Mouse (Mus musculus) forebrain, embryonic 15.5 days (tissue): ENCODE measurements around the gene Nol3. TPM values are rescaled to one million over a fixed set of nuclear protein-coding genes. Genes with fewer than 3 reads are reported as not detected.
A peak's percentile ranks its signal among the peaks of the same experiment; 100 is the strongest.
"Not testable (repeated sequence)": the region's sequence is repeated elsewhere in the genome, so short reads cannot be mapped to it uniquely, and the experiment has no call there.

Source experiments
- ATAC-seq: fragments of 200-750 bp; cut with Nextera tagmentation; replicated peaks from 2 replicates; pipeline ENCODE4 v1.8.0; 2017; ENCODE audit warnings: mild to moderate bottlenecking, moderate TSS enrichment, moderate library complexity
- H3K27ac ChIP-seq: fragments of 300-500 bp; sonication (generic); replicated peaks from 2 replicates; pipeline ENCODE4 v1.5.1; 2015; ENCODE audit warnings: mild to moderate bottlenecking, inconsistent platforms
- H3K27me3 ChIP-seq: fragments of 300-500 bp; sonication (generic); 2 replicates; pipeline ENCODE4 v1.6.1; 2015; ENCODE audit warnings: inconsistent platforms
- H3K36me3 ChIP-seq: fragments of 300-500 bp; sonication (generic); 2 replicates; pipeline ENCODE4 v1.6.1; 2015; ENCODE audit warnings: mild to moderate bottlenecking, inconsistent platforms
- H3K4me1 ChIP-seq: fragments of 300-500 bp; sonication (generic); 2 replicates; pipeline ENCODE4 v1.6.1; 2015; ENCODE audit warnings: inconsistent platforms
- H3K4me2 ChIP-seq: fragments of 300-500 bp; sonication (generic); replicated peaks from 2 replicates; pipeline ENCODE4 v1.6.1; 2015; ENCODE audit warnings: mild to moderate bottlenecking, inconsistent platforms
- H3K4me3 ChIP-seq: fragments of 300-500 bp; sonication (generic); 2 replicates; pipeline ENCODE4 v1.5.1; 2015; ENCODE audit warnings: mild to moderate bottlenecking, inconsistent platforms
- H3K9ac ChIP-seq: fragments of 300-500 bp; sonication (generic); replicated peaks from 2 replicates; pipeline ENCODE4 v1.6.1; 2015; ENCODE audit warnings: mild to moderate bottlenecking, inconsistent platforms
- H3K9me3 ChIP-seq: fragments of 300-500 bp; sonication (generic); 2 replicates; pipeline ENCODE4 v1.6.1; 2016; ENCODE audit warnings: inconsistent platforms
- WGBS: fragments of 180-500 bp; shearing (Covaris S2); methylation state at CpG from one replicate; pipeline ENCODE4 v1.1.7; 2015; ENCODE audit warnings: mixed read lengths; 5-methylcytosine and 5-hydroxymethylcytosine counted together
- polyA plus RNA-seq: library from polyadenylated mRNA; unstranded; fragments of >200 nt; fragmentation: Nextera tagmentation; extraction: Ambion mirVana; gene quantifications from 2 replicates; pipeline ENCODE4 v1.2.1, GENCODE M21; 2015

The Nol3 gene
- 2.0 and 2.2 TPM in 2 replicates for polyA plus RNA-seq

GRCm38 (mm10) chr8:105275840-105276239 lies at the start of gene Nol3:
Gene Nol3 (plus strand): TSS chr8:105276140.
- 0 out of 2 replicates have a peak, but pooled peaks cover 8% of the 10 kb centered on the region for H3K36me3 ChIP-seq
- no peaks in the 10 kb centered on the region for H3K9me3 ChIP-seq
- peaks cover 73% of the 10 kb centered on the region for H3K27me3 ChIP-seq
- peak within 1 kb of the TSS; percentile 42 for H3K4me3 ChIP-seq
- H3K27ac ChIP-seq: no peak within 1 kb of the TSS
- ATAC-seq: no peak
- H3K9ac ChIP-seq: peak within 1 kb of the TSS; percentile 46
- peak within 1 kb of the TSS; percentile 67 for H3K4me2 ChIP-seq
- 2% methylated on average over 10 of the region's 10 CpGs for WGBS
- peaks cover 26% of the 10 kb centered on the region for H3K4me1 ChIP-seq

GRCm38 (mm10) chr8:105231503-105232320 lies 44.2 kb upstream of the Nol3 start:
- no peaks in the 10 kb centered on the region for H3K27me3 ChIP-seq
- no peaks in the 10 kb centered on the region for H3K9me3 ChIP-seq
- WGBS: 88% methylated on average over 12 of the region's 12 CpGs
- ATAC-seq: no peak
- peaks cover 6% of the 10 kb centered on the region for H3K4me1 ChIP-seq
- H3K4me3 ChIP-seq: no peak overlapping the region
- no peak overlapping the region for H3K9ac ChIP-seq
- H3K36me3 ChIP-seq: peaks cover 12% of the 10 kb centered on the region
- no peak overlapping the region for H3K4me2 ChIP-seq
- no peak overlapping the region for H3K27ac ChIP-seq

- not testable (repeated sequence) for H3K4me2 ChIP-seq, ATAC-seq, H3K4me3 ChIP-seq, H3K27me3 ChIP-seq, H3K9me3 ChIP-seq, H3K4me1 ChIP-seq, H3K27ac ChIP-seq, H3K9ac ChIP-seq
- 94% methylated on average over 4 of the region's 4 CpGs for WGBS
- H3K36me3 ChIP-seq: peaks cover 12% of the 10 kb centered on the region
Measured at GRCm38 (mm10) chr8:105232321-105232693, 43.6 kb upstream of the Nol3 start.

- peaks cover 12% of the 10 kb centered on the region for H3K36me3 ChIP-seq
- H3K27ac ChIP-seq: no peak overlapping the region
- H3K4me2 ChIP-seq: no peak overlapping the region
- H3K27me3 ChIP-seq: no peaks in the 10 kb centered on the region
- ATAC-seq: no peak
- no peaks in the 10 kb centered on the region for H3K4me1 ChIP-seq
- no peak overlapping the region for H3K9ac ChIP-seq
- no peaks in the 10 kb centered on the region for H3K9me3 ChIP-seq
- 70% methylated on average over 1 of the region's 1 CpGs for WGBS
- H3K4me3 ChIP-seq: no peak overlapping the region
Measured at GRCm38 (mm10) chr8:105233126-105233935, 42.6 kb upstream of the Nol3 start.

- no peaks in the 10 kb centered on the region for H3K27me3 ChIP-seq
- peaks cover 27% of the 10 kb centered on the region for H3K36me3 ChIP-seq
- no peak overlapping the region for H3K4me3 ChIP-seq
- ATAC-seq: no peak
- H3K4me1 ChIP-seq: no peaks in the 10 kb centered on the region
- no peak overlapping the region for H3K27ac ChIP-seq
- no peak overlapping the region for H3K9ac ChIP-seq
- WGBS: 91% methylated on average over 1 of the region's 1 CpGs
- H3K4me2 ChIP-seq: no peak overlapping the region
- no peaks in the 10 kb centered on the region for H3K9me3 ChIP-seq
Measured at GRCm38 (mm10) chr8:105235206-105235605, 40.7 kb upstream of the Nol3 start.

GRCm38 (mm10) chr8:105237442-105238142 lies 38.3 kb upstream of the Nol3 start:
- no peak overlapping the region for H3K9ac ChIP-seq
- 90% methylated on average over 14 of the region's 14 CpGs for WGBS
- H3K4me1 ChIP-seq: no peaks in the 10 kb centered on the region
- no peak overlapping the region for H3K4me2 ChIP-seq
- no peaks in the 10 kb centered on the region for H3K27me3 ChIP-seq
- H3K36me3 ChIP-seq: peaks cover 42% of the 10 kb centered on the region
- H3K9me3 ChIP-seq: no peaks in the 10 kb centered on the region
- no peak overlapping the region for H3K27ac ChIP-seq
- ATAC-seq: no peak
- H3K4me3 ChIP-seq: no peak overlapping the region

- Histone ChIP-seq H3K4me2 (no peak overlapping the region), H3K9ac (no peak overlapping the region), H3K27me3 (no peaks in the 10 kb centered on the region), H3K4me3 (no peak overlapping the region), H3K27ac (no peak overlapping the region), H3K4me1 (no peaks in the 10 kb centered on the region), H3K36me3 (peaks cover 37% of the 10 kb centered on the region), H3K9me3 (no peaks in the 10 kb centered on the region)
- 98% methylated on average over 7 of the region's 7 CpGs for WGBS
- no peak for ATAC-seq
Measured at GRCm38 (mm10) chr8:105241016-105241415, 34.9 kb upstream of the Nol3 start.

- no peak overlapping the region for H3K9ac ChIP-seq
- no peak overlapping the region for H3K4me2 ChIP-seq
- no peak overlapping the region for H3K27ac ChIP-seq
- H3K27me3 ChIP-seq: peaks cover 17% of the 10 kb centered on the region
- H3K4me3 ChIP-seq: no peak overlapping the region
- peaks cover 14% of the 10 kb centered on the region for H3K4me1 ChIP-seq
- 93% methylated on average over 6 of the region's 6 CpGs for WGBS
- H3K36me3 ChIP-seq: peaks cover 44% of the 10 kb centered on the region
- H3K9me3 ChIP-seq: no peaks in the 10 kb centered on the region
- ATAC-seq: no peak
Measured at GRCm38 (mm10) chr8:105251954-105252353, 24.0 kb upstream of the Nol3 start.

- Histone ChIP-seq H3K9me3 (no peaks in the 10 kb centered on the region), H3K4me2 (no peak overlapping the region), H3K36me3 (peaks cover 41% of the 10 kb centered on the region), H3K27me3 (peaks cover 18% of the 10 kb centered on the region), H3K4me1 (peaks cover 14% of the 10 kb centered on the region), H3K27ac (no peak overlapping the region), H3K4me3 (no peak overlapping the region), H3K9ac (no peak overlapping the region)
- ATAC-seq: no peak
- WGBS: 88% methylated on average over 10 of the region's 10 CpGs
Measured at GRCm38 (mm10) chr8:105252680-105253537, 23.0 kb upstream of the Nol3 start.

- H3K9ac ChIP-seq: 0 out of 2 replicates have a peak overlapping the region, but pooled peaks have one; percentile 6
- H3K4me1 ChIP-seq: peaks cover 17% of the 10 kb centered on the region
- 28% methylated on average over 20 of the region's 20 CpGs for WGBS
- H3K36me3 ChIP-seq: peaks cover 32% of the 10 kb centered on the region
- H3K9me3 ChIP-seq: no peaks in the 10 kb centered on the region
- H3K4me2 ChIP-seq: peak overlapping the region; percentile 99
- peak overlapping the region; percentile 70 for H3K4me3 ChIP-seq
- H3K27me3 ChIP-seq: peaks cover 27% of the 10 kb centered on the region
- H3K27ac ChIP-seq: no peak overlapping the region
- ATAC-seq: peak; percentile 59
Measured at GRCm38 (mm10) chr8:105253766-105254151, 22.2 kb upstream of the Nol3 start.
